In genomic region chr12:106633096-106633495, GRCm38 (mm10) we compare ENCODE assay signal across 9 mouse cellular contexts.
DNase-seq lines count a peak whose midpoint lies in the region; ATAC-seq and TF ChIP-seq lines count a peak whose summit lies in the region.
"Had no signal": no experiment of that assay in that cellular context is flagged by ENCODE, and none has a peak within 500 bp of the region (broad histone marks: within the 10 kb centered on the region; RNA-seq: fewer than 3 reads in every experiment).

No protein-coding gene starts in this region.

- TF ChIP-seq POLR2A in thymus, adult 2 months (IDR thresholded peaks at IDR 0.05; ENCODE audit: control insufficient read depth, extremely low read depth, insufficient read depth, low read length, poor library complexity): no peak

- no peak for ATAC-seq in hindbrain, embryonic 11.5 days (ENCODE audit: low FRiP score)
- no peak for ATAC-seq in hindbrain, embryonic 13.5 days (ENCODE audit: low FRiP score)
- no peak for ATAC-seq in megakaryocyte-erythroid progenitor cell, adult 5-6 weeks (replicated peaks; ENCODE audit: low FRiP score, low TSS enrichment, poor library complexity, severe bottlenecking)

- no peak overlapping the region for H3K4me3 ChIP-seq in hindbrain, embryonic 11.5 days (ENCODE audit: low read depth, low read length)
- H3K4me3 ChIP-seq in hindbrain, embryonic 13.5 days: no peak overlapping the region
- H3K4me3 ChIP-seq in thymus, adult 2 months (ENCODE audit: control insufficient read depth, insufficient read depth, low read length): no peak overlapping the region
- H3K4me3 ChIP-seq in limb, embryonic 10.5 days: no peak overlapping the region
- H3K4me3 ChIP-seq: liver, embryonic 13.5 days had no signal

- DNase-seq in hindbrain, embryonic 11.5 days (ENCODE audit: low spot score): peak; percentile 73
- peak; percentile 20 for DNase-seq in thymus, adult 2 months
- no peak for DNase-seq in thymus, adult 18-20 months
- peak; percentile 88 for DNase-seq in limb, embryonic 10.5 days (ENCODE audit: low spot score)
- DNase-seq in B cell, adult 2 months: no peak
- no peak for DNase-seq in layer of hippocampus, adult 11-12 months (ENCODE audit: low spot score)
- DNase-seq: liver, embryonic 13.5 days had no signal

- TF ChIP-seq CTCF in thymus, adult 2 months (IDR thresholded peaks at IDR 0.05; ENCODE audit: borderline replicate concordance, control insufficient read depth, extremely low read depth, insufficient read depth, low read length, poor library complexity): no peak

- H3K4me1 ChIP-seq in hindbrain, embryonic 11.5 days (replicated peaks; ENCODE audit: control insufficient read depth, insufficient read depth, low read length): no peaks in the 10 kb centered on the region
- no peaks in the 10 kb centered on the region for H3K4me1 ChIP-seq in hindbrain, embryonic 13.5 days (replicated peaks)
- H3K4me1 ChIP-seq in thymus, adult 2 months (replicated peaks; ENCODE audit: control insufficient read depth, insufficient read depth, low read length): no peaks in the 10 kb centered on the region
- no peaks in the 10 kb centered on the region for H3K4me1 ChIP-seq in limb, embryonic 10.5 days
- H3K4me1 ChIP-seq: liver, embryonic 13.5 days had no signal

- no peak overlapping the region for H3K4me2 ChIP-seq in hindbrain, embryonic 11.5 days (replicated peaks; ENCODE audit: low read depth, low read length)
- H3K4me2 ChIP-seq in hindbrain, embryonic 13.5 days: no peak overlapping the region
- H3K4me2 ChIP-seq: liver, embryonic 13.5 days had no signal

- no peaks in the 10 kb centered on the region for H3K27me3 ChIP-seq in hindbrain, embryonic 11.5 days (ENCODE audit: control insufficient read depth, insufficient read depth, low read length)
- H3K27me3 ChIP-seq in hindbrain, embryonic 13.5 days: no peaks in the 10 kb centered on the region
- H3K27me3 ChIP-seq in thymus, adult 2 months (ENCODE audit: control insufficient read depth, insufficient read depth, low read length): no peaks in the 10 kb centered on the region
- no peaks in the 10 kb centered on the region for H3K27me3 ChIP-seq in limb, embryonic 10.5 days (ENCODE audit: low read depth, poor library complexity, severe bottlenecking)
- H3K27me3 ChIP-seq: liver, embryonic 13.5 days had no signal

- 8% methylated on average over 8 of the region's 8 CpGs for WGBS in hindbrain, embryonic 11.5 days
- WGBS in hindbrain, embryonic 13.5 days: 11% methylated on average over 8 of the region's 8 CpGs
- 23% methylated on average over 8 of the region's 8 CpGs for WGBS in thymus, adult 2 months
- WGBS in limb, embryonic 10.5 days: 8% methylated on average over 8 of the region's 8 CpGs

- H3K9me3 ChIP-seq in hindbrain, embryonic 11.5 days (ENCODE audit: control insufficient read depth, low read length): no peaks in the 10 kb centered on the region
- no peaks in the 10 kb centered on the region for H3K9me3 ChIP-seq in hindbrain, embryonic 13.5 days
- no peaks in the 10 kb centered on the region for H3K9me3 ChIP-seq in limb, embryonic 10.5 days (replicated peaks)

- no peaks in the 10 kb centered on the region for H3K36me3 ChIP-seq in hindbrain, embryonic 11.5 days (ENCODE audit: control insufficient read depth, insufficient read depth, low read length)
- H3K36me3 ChIP-seq in hindbrain, embryonic 13.5 days: no peaks in the 10 kb centered on the region
- H3K36me3 ChIP-seq in thymus, adult 2 months (ENCODE audit: control insufficient read depth, insufficient read depth, low read length): no peaks in the 10 kb centered on the region
- no peaks in the 10 kb centered on the region for H3K36me3 ChIP-seq in limb, embryonic 10.5 days
- H3K36me3 ChIP-seq: liver, embryonic 13.5 days had no signal

- H3K27ac ChIP-seq in hindbrain, embryonic 11.5 days (ENCODE audit: low read depth, low read length): no peak overlapping the region
- no peak overlapping the region for H3K27ac ChIP-seq in hindbrain, embryonic 13.5 days
- H3K27ac ChIP-seq in thymus, adult 2 months (ENCODE audit: control insufficient read depth, insufficient read depth, low read length): no peak overlapping the region
- no peak overlapping the region for H3K27ac ChIP-seq in limb, embryonic 10.5 days
- H3K27ac ChIP-seq: liver, embryonic 13.5 days had no signal

- no peak overlapping the region for H3K9ac ChIP-seq in hindbrain, embryonic 11.5 days (ENCODE audit: low read depth, low read length)
- H3K9ac ChIP-seq in hindbrain, embryonic 13.5 days: no peak overlapping the region
- H3K9ac ChIP-seq: liver, embryonic 13.5 days had no signal

Comparison
In these comparisons a context has a peak if more than half of its experiments do, and no peak if none do; other contexts are left out.
1. DNase-seq: peak in hindbrain, embryonic 11.5 days (single experiment), thymus, adult 2 months (single experiment) and limb, embryonic 10.5 days (single experiment); none in thymus, adult 18-20 months (0 of 2), B cell, adult 2 months (0 of 2) and layer of hippocampus, adult 11-12 months (single experiment).